Mouse (Mus musculus) midbrain, embryonic 10.5 days (tissue): ENCODE results near the gene Glipr2. TPM values are rescaled to one million over a fixed set of nuclear protein-coding genes. Genes with fewer than 3 reads are reported as not detected.

Source experiments
- DNase-seq: peaks from one replicate; pipeline ENCODE4 v3.0.0-alpha.2; 2017; ENCODE audit warnings: low spot score
- H3K27ac ChIP-seq: fragments of 300-500 bp; sonication (generic); replicated peaks from 2 replicates; pipeline ENCODE4 v1.5.1; 2016; ENCODE audit warnings: mild to moderate bottlenecking
- H3K27me3 ChIP-seq: fragments of 300-500 bp; sonication (generic); 2 replicates; pipeline ENCODE4 v1.6.1; 2016; ENCODE audit warnings: low read depth, mild to moderate bottlenecking; ENCODE audit not compliant: poor library complexity, severe bottlenecking
- H3K36me3 ChIP-seq: fragments of 300-500 bp; sonication (generic); 2 replicates; pipeline ENCODE4 v1.6.1; 2016; ENCODE audit warnings: mild to moderate bottlenecking, moderate library complexity
- H3K4me1 ChIP-seq: fragments of 300-500 bp; sonication (generic); 2 replicates; pipeline ENCODE4 v1.6.1; 2016
- H3K4me3 ChIP-seq: fragments of 300-500 bp; sonication (generic); 2 replicates; pipeline ENCODE4 v1.5.1; 2016; ENCODE audit warnings: mild to moderate bottlenecking, moderate library complexity
- H3K9me3 ChIP-seq: fragments of 300-500 bp; sonication (generic); replicated peaks from 2 replicates; pipeline ENCODE4 v1.6.1; 2016; ENCODE audit warnings: mild to moderate bottlenecking
- WGBS: fragments of 180-500 bp; shearing (Covaris S2); methylation state at CpG from one replicate; pipeline ENCODE4 v1.1.7; 2016; 5-methylcytosine and 5-hydroxymethylcytosine counted together
- polyA plus RNA-seq: library from polyadenylated mRNA; unstranded; fragments of >200 nt; fragmentation: Nextera tagmentation; extraction: Ambion mirVana; gene quantifications from 2 replicates; pipeline ENCODE4 v1.2.1, GENCODE M21; 2016

Gene Glipr2
- polyA plus RNA-seq, 1 experiment from 2014 or later, result 69.2 TPM

GRCm38 (mm10) chr4:43957846-43958461 is 753 bp downstream of the Glipr2 start:
- Histone ChIP-seq H3K4me1 (peaks cover 20% of the 10 kb centered on the region), H3K4me3 (peak overlapping the region; percentile 62), H3K27me3 (peaks cover 72% of the 10 kb centered on the region), H3K36me3 (no peaks in the 10 kb centered on the region), H3K9me3 (no peaks in the 10 kb centered on the region), H3K27ac (peak overlapping the region; percentile 81)
- WGBS, result under 1% methylated on average over 26 of the region's 26 CpGs
- DNase-seq, result peak; percentile 72

- no peak overlapping the region for H3K4me3 ChIP-seq
- DNase-seq, result no peak
- no peak overlapping the region for H3K27ac ChIP-seq
- H3K36me3 ChIP-seq, result no peaks in the 10 kb centered on the region
- 71% methylated on average over 9 of the region's 9 CpGs for WGBS
- H3K9me3 ChIP-seq, result no peaks in the 10 kb centered on the region
- peaks cover 29% of the 10 kb centered on the region for H3K4me1 ChIP-seq
- H3K27me3 ChIP-seq, result peaks cover 85% of the 10 kb centered on the region
Observed at GRCm38 (mm10) chr4:43959523-43960179, 2.5 kb downstream of the Glipr2 start.

- H3K27me3 ChIP-seq, result peaks cover 87% of the 10 kb centered on the region
- no peak for DNase-seq
- H3K36me3 ChIP-seq, result no peaks in the 10 kb centered on the region
- H3K27ac ChIP-seq, result no peak overlapping the region
- no peaks in the 10 kb centered on the region for H3K9me3 ChIP-seq
- 86% methylated on average over 6 of the region's 6 CpGs for WGBS
- H3K4me3 ChIP-seq, result no peak overlapping the region
- H3K4me1 ChIP-seq, result peaks cover 35% of the 10 kb centered on the region
Observed at GRCm38 (mm10) chr4:43960207-43960606, 3.0 kb downstream of the Glipr2 start.

GRCm38 (mm10) chr4:43964326-43964833 is 7.2 kb downstream of the Glipr2 start:
- H3K4me1 ChIP-seq, result peaks cover 36% of the 10 kb centered on the region
- 0 out of 2 replicates have a peak overlapping the region, but pooled peaks have one; percentile 18 for H3K27ac ChIP-seq
- H3K9me3 ChIP-seq, result no peaks in the 10 kb centered on the region
- 40% methylated on average over 2 of the region's 2 CpGs for WGBS
- H3K4me3 ChIP-seq, result no peak overlapping the region
- DNase-seq, result no peak
- no peaks in the 10 kb centered on the region for H3K36me3 ChIP-seq
- H3K27me3 ChIP-seq, result peaks cover 91% of the 10 kb centered on the region

- Histone ChIP-seq H3K4me3 (no peak overlapping the region), H3K9me3 (no peaks in the 10 kb centered on the region), H3K27ac (0 out of 2 replicates have a peak overlapping the region, but pooled peaks have one; percentile 18), H3K36me3 (no peaks in the 10 kb centered on the region), H3K4me1 (peaks cover 41% of the 10 kb centered on the region), H3K27me3 (peaks cover 91% of the 10 kb centered on the region)
- no peak for DNase-seq
- 45% methylated on average over 4 of the region's 4 CpGs for WGBS
Observed at GRCm38 (mm10) chr4:43964951-43965684, 7.9 kb downstream of the Glipr2 start.

- Histone ChIP-seq H3K4me3 (no peak overlapping the region), H3K27ac (no peak overlapping the region), H3K27me3 (peaks cover 91% of the 10 kb centered on the region), H3K9me3 (no peaks in the 10 kb centered on the region), H3K4me1 (peaks cover 50% of the 10 kb centered on the region), H3K36me3 (no peaks in the 10 kb centered on the region)
- no peak for DNase-seq
- WGBS, result 88% methylated on average over 7 of the region's 7 CpGs
Observed at GRCm38 (mm10) chr4:43965856-43966535, 8.8 kb downstream of the Glipr2 start.

GRCm38 (mm10) chr4:43968650-43969049 is 11.4 kb downstream of the Glipr2 start:
- no peaks in the 10 kb centered on the region for H3K9me3 ChIP-seq
- H3K4me1 ChIP-seq, result peaks cover 72% of the 10 kb centered on the region
- no peaks in the 10 kb centered on the region for H3K36me3 ChIP-seq
- no peak for DNase-seq
- peak overlapping the region; percentile 47; the same call in 1 of the 2 replicates for H3K27ac ChIP-seq
- H3K4me3 ChIP-seq, result no peak overlapping the region
- peaks cover 89% of the 10 kb centered on the region for H3K27me3 ChIP-seq
- 43% methylated on average over 13 of the region's 13 CpGs for WGBS

GRCm38 (mm10) chr4:43969373-43969772 is 12.2 kb downstream of the Glipr2 start:
- Histone ChIP-seq H3K27ac (peak overlapping the region; percentile 69), H3K36me3 (no peaks in the 10 kb centered on the region), H3K9me3 (no peaks in the 10 kb centered on the region), H3K27me3 (peaks cover 89% of the 10 kb centered on the region), H3K4me3 (no peak overlapping the region), H3K4me1 (peaks cover 69% of the 10 kb centered on the region)
- WGBS, result 10% methylated on average over 4 of the region's 4 CpGs
- peak; percentile 51 for DNase-seq

- WGBS, result 79% methylated on average over 20 of the region's 20 CpGs
- no peaks in the 10 kb centered on the region for H3K36me3 ChIP-seq
- no peak for DNase-seq
- no peaks in the 10 kb centered on the region for H3K9me3 ChIP-seq
- peaks cover 58% of the 10 kb centered on the region for H3K4me1 ChIP-seq
- no peak overlapping the region for H3K4me3 ChIP-seq
- H3K27me3 ChIP-seq, result peaks cover 88% of the 10 kb centered on the region
- H3K27ac ChIP-seq, result 0 out of 2 replicates have a peak overlapping the region, but pooled peaks have one; percentile 69
Observed at GRCm38 (mm10) chr4:43970393-43971330, 13.5 kb downstream of the Glipr2 start.

- peaks cover 56% of the 10 kb centered on the region for H3K4me1 ChIP-seq
- H3K4me3 ChIP-seq, result peak overlapping the region; percentile 34; the same call in 1 of the 2 replicates
- peaks cover 88% of the 10 kb centered on the region for H3K27me3 ChIP-seq
- H3K36me3 ChIP-seq, result no peaks in the 10 kb centered on the region
- DNase-seq, result no peak
- H3K27ac ChIP-seq, result peak overlapping the region; percentile 59
- WGBS, result 66% methylated on average over 9 of the region's 9 CpGs
- H3K9me3 ChIP-seq, result no peaks in the 10 kb centered on the region
Observed at GRCm38 (mm10) chr4:43971541-43972136, 14.4 kb downstream of the Glipr2 start.

- Histone ChIP-seq H3K4me3 (peak overlapping the region; percentile 34), H3K27me3 (peaks cover 88% of the 10 kb centered on the region), H3K4me1 (peaks cover 56% of the 10 kb centered on the region), H3K9me3 (no peaks in the 10 kb centered on the region), H3K27ac (peak overlapping the region; percentile 59), H3K36me3 (no peaks in the 10 kb centered on the region)
- 1% methylated on average over 8 of the region's 8 CpGs for WGBS
- peak; percentile 76 for DNase-seq
Observed at GRCm38 (mm10) chr4:43972137-43972591, 15.0 kb downstream of the Glipr2 start.
